Mouse (Mus musculus): ENCODE results near the gene Sinhcaf.

GRCm38 (mm10) chr6:148942406-148942805 lies 3.9 kb downstream of the Sinhcaf start:
- TF ChIP-seq CTCF (IDR thresholded peaks at IDR 0.05; ENCODE audit: low read depth, low read length), result no peak
- no peak for TF ChIP-seq POLR2A (IDR thresholded peaks at IDR 0.05; ENCODE audit: extremely low read depth, insufficient read depth, low read length)
